Mouse (Mus musculus) liver, embryonic 16.5 days (tissue): ENCODE data around the gene Chchd6. TPM values are rescaled to one million over a fixed set of nuclear protein-coding genes. Genes with fewer than 3 reads are reported as not detected.

ENCODE experiments used
- ATAC-seq: fragments of 200-750 bp; cut with Nextera tagmentation; 2 replicates; pipeline ENCODE4 v1.8.0; 2017; ENCODE audit warnings: low read depth, mild to moderate bottlenecking, moderate number of reproducible peaks, moderate library complexity
- H3K27ac ChIP-seq: fragments of 300-500 bp; sonication (generic); 2 replicates; pipeline ENCODE4 v1.5.1; 2014; ENCODE audit warnings: mild to moderate bottlenecking, low read length
- H3K27me3 ChIP-seq: fragments of 300-500 bp; sonication (generic); 2 replicates; pipeline ENCODE4 v1.6.1; 2014; ENCODE audit warnings: low read depth, low read length, mixed read lengths; ENCODE audit not compliant: control insufficient read depth, insufficient read depth
- H3K36me3 ChIP-seq: fragments of 300-500 bp; sonication (generic); 2 replicates; pipeline ENCODE4 v1.6.1; 2014; ENCODE audit warnings: mild to moderate bottlenecking; ENCODE audit not compliant: control insufficient read depth, insufficient read depth
- H3K4me1 ChIP-seq: fragments of 300-500 bp; sonication (generic); 2 replicates; pipeline ENCODE4 v1.6.1; 2014; ENCODE audit warnings: low read depth, low read length, mixed read lengths; ENCODE audit not compliant: control insufficient read depth
- H3K4me2 ChIP-seq: fragments of 300-500 bp; sonication (generic); 2 replicates; pipeline ENCODE4 v1.6.1; 2014; ENCODE audit warnings: low read depth, low read length, mixed read lengths
- H3K4me3 ChIP-seq: fragments of 300-500 bp; sonication (generic); 2 replicates; pipeline ENCODE4 v1.5.1; 2014; ENCODE audit warnings: low read depth, mild to moderate bottlenecking, low read length
- H3K9ac ChIP-seq: fragments of 300-500 bp; sonication (generic); 2 replicates; pipeline ENCODE4 v1.6.1; 2014; ENCODE audit warnings: low read depth, low read length
- H3K9me3 ChIP-seq: fragments of 300-500 bp; sonication (generic); replicated peaks from 2 replicates; pipeline ENCODE4 v1.6.1; 2016; ENCODE audit warnings: low read length; ENCODE audit not compliant: control insufficient read depth
- WGBS: fragments of 180-500 bp; shearing (Covaris S2); extraction: QIAGEN DNeasy Blood & Tissue Kit; methylation state at CpG from one replicate; pipeline ENCODE4 v1.1.7; 2014; ENCODE audit not compliant: insufficient replicate concordance; 5-methylcytosine and 5-hydroxymethylcytosine counted together
- polyA plus RNA-seq: library from polyadenylated mRNA; unstranded; fragments of >200 nt; fragmentation: Nextera tagmentation; extraction: Ambion mirVana; gene quantifications from 2 replicates; pipeline ENCODE4 v1.2.1, GENCODE M21; 2015

Chchd6 gene
- polyA plus RNA-seq, 1 experiment from 2014 or later = 11.8 TPM

DNA sequence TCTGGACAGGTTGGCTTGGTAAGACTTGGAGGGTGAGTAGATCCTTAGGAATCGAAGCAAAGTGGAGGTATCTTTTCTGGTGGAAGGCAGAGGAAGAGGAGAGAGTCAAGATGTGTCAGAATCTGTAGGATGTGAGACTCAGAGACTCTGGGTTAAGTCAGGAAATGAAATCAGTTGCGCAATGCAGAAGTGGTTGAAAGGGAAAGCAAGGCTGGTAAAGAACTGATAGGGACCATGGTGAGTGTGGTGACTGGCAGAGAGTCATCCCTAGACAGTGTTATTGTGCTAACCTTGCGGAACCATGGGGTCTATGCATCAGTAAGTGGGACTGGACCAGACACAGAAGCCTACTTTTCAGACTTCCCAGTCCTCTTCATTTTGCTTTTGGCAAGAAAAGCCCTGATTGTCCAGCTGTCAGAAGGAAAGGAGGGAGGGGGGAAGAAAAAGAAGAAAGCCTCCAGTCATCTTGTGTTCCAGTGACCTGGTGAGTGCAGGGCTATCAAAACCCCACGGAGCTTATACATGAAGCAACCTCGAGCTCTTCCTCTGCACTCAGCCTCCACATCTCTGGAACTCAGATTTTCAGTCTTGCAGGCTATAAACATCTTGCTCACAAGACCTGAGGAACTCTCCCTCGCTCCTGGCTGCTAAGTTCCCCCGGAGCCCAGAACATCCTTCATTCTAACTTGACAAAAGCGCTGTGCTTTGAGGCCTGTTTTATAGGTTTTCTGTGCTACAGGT, 32.8 kb upstream of the Chchd6 start:
- ATAC-seq = no peak
- H3K9ac ChIP-seq = no peak overlapping the region
- no peak overlapping the region for H3K4me2 ChIP-seq
- H3K27me3 ChIP-seq = no peaks in the 10 kb centered on the region
- no peak overlapping the region for H3K4me3 ChIP-seq
- WGBS = 32% methylated on average over 8 of the region's 8 CpGs
- H3K27ac ChIP-seq = no peak overlapping the region
- H3K36me3 ChIP-seq = no peaks in the 10 kb centered on the region
- no peaks in the 10 kb centered on the region for H3K9me3 ChIP-seq
- H3K4me1 ChIP-seq = no peaks in the 10 kb centered on the region

DNA sequence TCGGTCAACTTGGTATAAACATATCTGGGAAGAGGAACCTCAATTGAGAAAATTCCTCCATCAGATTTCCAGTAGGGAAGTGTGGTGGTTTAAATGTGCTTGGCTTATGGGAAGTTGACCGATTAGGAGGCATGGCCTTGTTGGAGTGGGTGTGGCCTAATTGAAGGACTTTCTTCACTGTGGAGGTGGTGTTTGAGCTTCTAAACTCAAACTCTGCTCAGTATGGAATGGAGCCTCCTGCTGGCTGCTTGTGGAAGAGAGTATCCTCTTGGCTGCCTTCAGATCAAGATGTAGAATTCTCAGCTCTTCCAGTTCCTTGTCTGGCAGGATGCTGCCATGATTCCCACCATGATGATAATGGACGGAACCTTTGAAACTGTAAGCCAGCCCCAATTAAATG, 27.2 kb upstream of the Chchd6 start:
- Histone ChIP-seq H3K27me3 (no peaks in the 10 kb centered on the region), H3K4me2 (no peak overlapping the region), H3K9ac (no peak overlapping the region), H3K4me3 (no peak overlapping the region), H3K27ac (no peak overlapping the region), H3K36me3 (no peaks in the 10 kb centered on the region), H3K9me3 (no peaks in the 10 kb centered on the region), H3K4me1 (no peaks in the 10 kb centered on the region)
- WGBS = 52% methylated on average over 3 of the region's 3 CpGs
- ATAC-seq = no peak

DNA sequence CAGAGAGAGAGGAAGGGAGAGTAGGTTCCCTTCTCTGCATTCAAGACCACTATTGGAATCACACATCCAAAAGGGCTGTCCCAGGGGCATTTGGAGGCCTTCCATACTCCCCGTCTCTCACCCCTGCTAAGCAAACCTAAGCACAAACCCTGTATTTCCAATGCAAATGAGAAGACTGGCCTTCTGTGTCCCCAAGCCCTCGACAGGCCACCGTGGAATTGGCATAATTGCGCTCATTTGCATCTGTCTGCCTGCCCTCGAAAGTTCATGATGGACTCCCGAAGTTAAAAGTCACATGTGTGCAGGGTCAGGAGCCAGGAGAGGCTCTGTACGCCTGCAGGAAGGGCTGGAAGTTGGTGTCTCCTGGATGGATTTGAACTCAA, 19.9 kb upstream of the Chchd6 start:
- Histone ChIP-seq H3K4me2 (no peak overlapping the region), H3K9me3 (no peaks in the 10 kb centered on the region), H3K27me3 (no peaks in the 10 kb centered on the region), H3K27ac (no peak overlapping the region), H3K36me3 (no peaks in the 10 kb centered on the region), H3K9ac (no peak overlapping the region), H3K4me1 (no peaks in the 10 kb centered on the region), H3K4me3 (no peak overlapping the region)
- no peak for ATAC-seq
- WGBS = 50% methylated on average over 7 of the region's 7 CpGs

DNA sequence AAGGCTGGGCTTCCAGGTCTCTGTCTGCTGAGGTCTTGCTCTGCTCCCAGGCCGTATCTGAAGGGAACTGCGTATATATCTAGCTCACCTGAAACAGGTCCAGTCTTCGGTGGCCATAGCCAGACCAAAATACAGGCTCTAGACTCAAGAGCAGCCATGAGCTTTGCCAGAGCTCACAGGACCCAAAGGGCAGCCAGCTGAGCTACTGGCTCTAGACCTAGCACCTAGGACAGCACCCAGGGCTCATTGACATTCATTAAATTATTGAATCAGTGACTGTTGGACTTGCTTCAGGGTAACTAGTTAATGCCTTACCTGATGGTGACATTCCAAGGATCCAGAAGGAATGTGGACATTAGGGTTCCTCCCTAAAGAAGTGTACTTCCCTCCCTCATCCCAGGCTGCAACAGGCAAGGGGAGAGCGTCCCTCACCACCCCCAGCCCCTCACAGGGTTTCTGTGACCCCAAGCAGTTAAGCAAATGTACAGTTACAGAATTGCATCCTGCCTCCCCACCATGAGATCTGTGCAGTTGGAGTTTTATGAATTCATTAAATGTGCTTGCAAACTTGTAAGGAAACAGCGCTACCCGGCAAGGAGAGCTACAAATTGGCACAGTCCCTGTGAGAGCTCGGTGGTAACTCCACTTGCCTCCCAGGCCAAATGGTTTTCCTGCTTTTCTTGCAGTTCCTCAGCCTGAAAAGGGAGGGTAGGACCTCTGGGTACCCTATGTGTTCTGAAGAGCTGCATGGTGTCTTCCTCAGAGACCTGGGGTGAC, 19.3 kb upstream of the Chchd6 start:
- Histone ChIP-seq H3K36me3 (no peaks in the 10 kb centered on the region), H3K9ac (no peak overlapping the region), H3K9me3 (no peaks in the 10 kb centered on the region), H3K27me3 (no peaks in the 10 kb centered on the region), H3K4me2 (no peak overlapping the region), H3K4me3 (no peak overlapping the region), H3K4me1 (no peaks in the 10 kb centered on the region), H3K27ac (no peak overlapping the region)
- 49% methylated on average over 7 of the region's 7 CpGs for WGBS
- no peak for ATAC-seq

DNA sequence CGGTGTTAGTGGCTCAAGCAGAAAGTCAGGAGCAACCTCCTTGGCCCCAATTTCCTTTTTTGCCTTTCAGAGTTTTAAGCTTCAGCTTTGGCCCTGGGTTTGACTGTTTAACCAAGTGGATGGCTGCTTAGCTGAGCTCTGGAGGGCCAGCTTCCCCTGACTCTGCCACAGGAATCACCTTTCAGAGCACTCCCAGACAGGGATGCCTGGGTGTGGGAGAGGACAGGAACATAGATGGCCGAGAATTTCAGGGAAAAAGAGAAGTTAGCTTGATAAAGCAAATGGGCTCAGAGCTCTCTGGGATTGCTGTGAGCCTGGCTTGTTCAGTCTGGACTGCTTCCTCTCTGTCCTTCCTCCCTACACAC, 18.6 kb upstream of the Chchd6 start:
- 8% methylated on average over 2 of the region's 2 CpGs for WGBS
- Histone ChIP-seq H3K4me2 (no peak overlapping the region), H3K27me3 (no peaks in the 10 kb centered on the region), H3K36me3 (no peaks in the 10 kb centered on the region), H3K4me1 (no peaks in the 10 kb centered on the region), H3K9me3 (no peaks in the 10 kb centered on the region), H3K9ac (no peak overlapping the region), H3K4me3 (no peak overlapping the region), H3K27ac (no peak overlapping the region)
- ATAC-seq = no peak

DNA sequence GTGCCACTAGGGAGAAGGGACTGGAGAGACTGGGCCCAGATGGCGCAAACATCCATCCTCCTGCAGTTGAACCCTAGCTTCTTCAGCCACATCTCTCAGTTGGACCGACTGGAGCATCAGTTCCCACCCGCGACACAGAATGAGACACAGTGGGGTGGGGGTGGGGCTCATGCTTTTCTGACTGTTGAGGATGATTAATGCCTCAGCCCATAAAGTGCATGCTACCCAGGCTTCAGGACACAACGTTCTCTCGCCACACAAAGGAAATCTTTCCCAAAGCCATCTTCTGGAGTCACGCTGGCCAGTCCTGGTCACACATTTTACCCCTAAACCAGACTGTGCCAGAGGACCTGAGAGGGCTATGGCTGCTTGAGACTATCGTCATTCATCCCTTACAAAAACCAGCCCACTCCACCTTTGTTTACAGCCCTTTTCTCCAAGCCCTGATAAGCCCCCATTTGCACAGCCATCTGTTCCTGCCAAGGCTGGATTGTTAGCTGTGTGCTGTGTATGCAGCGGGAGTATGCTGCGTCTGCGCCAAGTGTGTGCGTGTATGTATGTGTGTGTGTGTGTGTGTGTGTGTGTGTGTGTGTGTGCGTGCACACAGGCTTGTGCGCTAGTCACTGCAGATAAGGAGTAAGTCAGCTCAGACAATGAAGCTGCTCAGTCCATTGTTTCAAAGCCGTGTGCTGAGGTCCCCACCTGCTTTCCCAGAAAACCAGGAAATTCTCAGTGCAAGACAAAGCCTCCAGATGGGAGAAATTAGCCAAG, 18.1 kb upstream of the Chchd6 start:
- H3K9ac ChIP-seq = no peak overlapping the region
- no peak overlapping the region for H3K4me2 ChIP-seq
- no peak overlapping the region for H3K4me3 ChIP-seq
- no peak for ATAC-seq
- no peaks in the 10 kb centered on the region for H3K36me3 ChIP-seq
- no peaks in the 10 kb centered on the region for H3K4me1 ChIP-seq
- no peaks in the 10 kb centered on the region for H3K27me3 ChIP-seq
- 33% methylated on average over 15 of the region's 15 CpGs for WGBS
- H3K9me3 ChIP-seq = no peaks in the 10 kb centered on the region
- H3K27ac ChIP-seq = no peak overlapping the region

DNA sequence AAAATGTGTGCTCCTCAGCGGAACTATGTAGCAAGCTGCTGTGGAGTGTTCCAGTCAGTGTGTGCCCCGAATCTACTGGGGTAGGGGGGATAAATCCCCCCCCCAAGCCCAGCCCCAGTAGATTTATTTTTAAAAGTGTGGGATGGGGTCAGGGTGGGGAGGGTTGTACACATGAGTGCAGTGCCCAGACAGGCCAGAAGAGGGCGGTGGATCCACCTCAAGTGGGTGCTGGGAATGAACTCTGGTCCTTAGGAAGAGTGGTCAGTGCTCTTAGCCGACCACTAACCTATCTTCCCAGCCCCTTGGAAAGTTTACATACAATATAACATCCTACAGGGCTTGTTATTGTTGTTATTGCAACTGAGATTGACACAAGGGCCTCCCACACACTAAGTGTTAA, 12.5 kb upstream of the Chchd6 start:
- no peak overlapping the region for H3K4me3 ChIP-seq
- H3K4me2 ChIP-seq = no peak overlapping the region
- H3K4me1 ChIP-seq = no peaks in the 10 kb centered on the region
- H3K36me3 ChIP-seq = no peaks in the 10 kb centered on the region
- no peak overlapping the region for H3K9ac ChIP-seq
- H3K9me3 ChIP-seq = no peaks in the 10 kb centered on the region
- WGBS = 36% methylated on average over 4 of the region's 4 CpGs
- no peak for ATAC-seq
- H3K27me3 ChIP-seq = no peaks in the 10 kb centered on the region
- H3K27ac ChIP-seq = no peak overlapping the region

DNA sequence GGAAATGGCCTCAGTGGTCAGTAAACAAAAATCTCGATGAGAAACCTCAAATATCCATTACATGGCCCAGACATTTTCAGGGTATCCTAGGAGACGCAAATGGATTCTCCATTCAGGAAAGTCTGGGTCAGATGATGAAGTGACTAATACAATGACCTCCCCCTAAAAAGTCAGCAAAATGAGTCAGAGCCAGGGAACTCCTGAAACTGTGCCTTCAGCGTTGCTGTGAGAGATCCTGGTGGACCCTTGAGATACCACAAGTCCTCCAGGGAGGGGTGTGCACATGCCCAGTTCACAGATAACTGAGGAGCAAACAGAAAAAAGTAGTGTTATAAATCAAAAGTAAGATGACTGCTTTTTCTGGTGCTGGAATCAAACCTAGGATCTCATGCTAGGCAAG, 10.6 kb upstream of the Chchd6 start:
- no peak for ATAC-seq
- H3K36me3 ChIP-seq = no peaks in the 10 kb centered on the region
- H3K4me2 ChIP-seq = no peak overlapping the region
- H3K9ac ChIP-seq = no peak overlapping the region
- H3K4me1 ChIP-seq = no peaks in the 10 kb centered on the region
- 49% methylated on average over 3 of the region's 3 CpGs for WGBS
- H3K27me3 ChIP-seq = no peaks in the 10 kb centered on the region
- H3K9me3 ChIP-seq = no peaks in the 10 kb centered on the region
- no peak overlapping the region for H3K4me3 ChIP-seq
- H3K27ac ChIP-seq = no peak overlapping the region

DNA sequence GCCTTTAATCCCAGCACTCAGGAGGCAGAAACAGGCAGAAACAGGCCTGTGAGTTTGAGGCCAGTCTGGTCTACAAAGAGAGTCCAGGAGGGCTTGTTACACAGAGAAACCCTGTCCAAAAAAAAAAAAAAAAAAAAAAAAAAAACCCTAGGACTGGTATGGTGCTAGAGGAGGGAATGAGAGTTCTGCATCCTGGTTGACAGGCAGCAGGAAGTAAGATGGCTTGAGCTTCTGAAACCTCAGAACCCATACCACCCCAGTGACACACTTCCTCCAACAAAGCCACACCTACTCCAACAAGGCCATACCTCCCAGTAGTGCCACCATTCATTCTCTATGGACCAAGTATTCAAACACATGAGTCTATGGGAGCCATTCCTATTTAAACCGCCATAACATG, 1.1 kb upstream of the Chchd6 start:
- no peak overlapping the region for H3K9ac ChIP-seq
- H3K4me3 ChIP-seq = no peak overlapping the region
- H3K4me2 ChIP-seq = no peak overlapping the region
- no peak for ATAC-seq
- H3K4me1 ChIP-seq = peaks cover 4% of the 10 kb centered on the region; the same call in 1 of the 2 replicates
- H3K36me3 ChIP-seq = no peaks in the 10 kb centered on the region
- WGBS = 73% methylated on average over 1 of the region's 1 CpGs
- no peak overlapping the region for H3K27ac ChIP-seq
- H3K9me3 ChIP-seq = no peaks in the 10 kb centered on the region
- H3K27me3 ChIP-seq = no peaks in the 10 kb centered on the region
